Mouse (Mus musculus): Measurements from ENCODE around the gene P3h1.

DNA sequence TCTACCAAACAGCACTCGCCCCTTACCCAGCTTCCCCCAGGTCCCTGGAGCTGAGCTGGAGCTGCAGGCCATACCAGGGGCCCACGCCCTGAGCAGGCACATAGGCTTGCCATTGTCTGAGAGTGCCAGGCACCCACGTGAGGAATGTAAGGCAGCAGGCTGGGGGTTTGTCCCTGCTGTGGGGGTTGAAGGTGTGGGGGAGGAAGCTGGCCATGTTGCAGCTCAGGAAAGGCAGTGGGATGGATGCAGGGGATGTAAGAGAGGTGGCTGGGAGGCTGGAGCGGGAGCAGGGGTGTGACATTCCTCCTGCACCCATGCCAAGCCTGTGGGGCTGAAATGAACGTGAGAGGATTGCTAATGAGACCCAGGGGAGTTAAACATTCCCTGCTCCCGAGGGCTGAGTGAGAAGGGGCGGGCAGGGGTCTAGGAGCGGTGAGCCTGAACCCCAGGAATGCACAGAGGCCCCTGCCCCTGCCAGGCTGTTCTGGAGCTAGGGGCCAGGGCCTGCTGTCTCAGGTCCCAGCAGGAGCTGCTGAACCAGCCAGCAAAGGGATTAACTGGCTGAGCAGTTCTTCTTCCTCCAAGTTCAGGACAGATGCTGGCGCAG, 21.4 kb downstream of the P3h1 start:
- TF ChIP-seq CTCF (IDR thresholded peaks at IDR 0.05; ENCODE audit: extremely low read depth, insufficient read depth, insufficient read length, insufficient replicate concordance) (no peak), POLR2A (IDR thresholded peaks at IDR 0.05; ENCODE audit: low read depth, low read length) (no peak)
